Mouse (Mus musculus): ENCODE measurements around the gene Ddx5.

GRCm38 (mm10) chr11:106762139-106762799 is 26.7 kb downstream of the Ddx5 start:
- TF ChIP-seq CTCF (conservative IDR thresholded peaks at IDR 0.05; ENCODE audit: insufficient read depth, insufficient read length, low read depth, low read length) (no peak), POLR2A (IDR thresholded peaks at IDR 0.05; ENCODE audit: low read depth, low read length) (no peak)

Data from kidney, adult 2 months (tissue).